Mouse (Mus musculus) lung, embryonic 15.5 days (tissue): ENCODE measurements at regions not wholly inside any gene's neighbourhood (a gene's known extent, or its start where the extent isn't known, plus 50 kb on each side); places are given as distances from the start of the nearest gene placed in this dataset.

Experiments
- ATAC-seq: fragments of 200-750 bp; cut with Nextera tagmentation; 2 replicates; pipeline ENCODE4 v1.8.0; 2017; ENCODE audit warnings: moderate number of reproducible peaks, borderline replicate concordance; ENCODE audit not compliant: low FRiP score, low TSS enrichment; ENCODE audit errors: extremely low read depth
- H3K27ac ChIP-seq: fragments of 300-500 bp; sonication (generic); 2 replicates; pipeline ENCODE4 v1.5.1; 2015; ENCODE audit warnings: moderate library complexity, mild to moderate bottlenecking, inconsistent platforms
- H3K27me3 ChIP-seq: fragments of 300-500 bp; sonication (generic); 2 replicates; pipeline ENCODE4 v1.6.1; 2015; ENCODE audit warnings: inconsistent platforms
- H3K36me3 ChIP-seq: fragments of 300-500 bp; sonication (generic); 2 replicates; pipeline ENCODE4 v1.6.1; 2015; ENCODE audit warnings: inconsistent platforms
- H3K4me1 ChIP-seq: fragments of 300-500 bp; sonication (generic); 2 replicates; pipeline ENCODE4 v1.6.1; 2015; ENCODE audit warnings: inconsistent platforms
- H3K4me2 ChIP-seq: fragments of 300-500 bp; sonication (generic); 2 replicates; pipeline ENCODE4 v1.6.1; 2015; ENCODE audit warnings: inconsistent platforms, mild to moderate bottlenecking, moderate library complexity
- H3K4me3 ChIP-seq: fragments of 300-500 bp; sonication (generic); 2 replicates; pipeline ENCODE4 v1.5.1; 2015; ENCODE audit warnings: mild to moderate bottlenecking, inconsistent platforms
- H3K9ac ChIP-seq: fragments of 300-500 bp; sonication (generic); 2 replicates; pipeline ENCODE4 v1.6.1; 2015; ENCODE audit warnings: inconsistent platforms
- H3K9me3 ChIP-seq: fragments of 300-500 bp; sonication (generic); 2 replicates; pipeline ENCODE4 v1.6.1; 2016; ENCODE audit warnings: inconsistent platforms
- WGBS: fragments of 180-500 bp; shearing (Covaris S2); methylation state at CpG from one replicate; pipeline ENCODE4 v1.1.7; 2015; 5-methylcytosine and 5-hydroxymethylcytosine counted together

- no peaks in the 10 kb centered on the region for H3K4me1 ChIP-seq
- no peak overlapping the region for H3K4me2 ChIP-seq
- ATAC-seq = no peak
Observed at GRCm38 (mm10) chr10:30132243-30132642, 68.1 kb downstream of the Cenpw start.

GRCm38 (mm10) chr10:30110341-30110740 lies 90.0 kb downstream of the Cenpw start:
- Histone ChIP-seq H3K27ac (no peak overlapping the region), H3K36me3 (no peaks in the 10 kb centered on the region), H3K9ac (no peak overlapping the region), H3K27me3 (no peaks in the 10 kb centered on the region), H3K4me1 (no peaks in the 10 kb centered on the region), H3K4me2 (no peak overlapping the region), H3K4me3 (no peak overlapping the region), H3K9me3 (no peaks in the 10 kb centered on the region)
- WGBS = 70% methylated on average over 3 of the region's 3 CpGs
- no peak for ATAC-seq

More at GRCm38 (mm10) chr10:30132243-30132642, 68.1 kb downstream of the Cenpw start:
- Histone ChIP-seq H3K27ac (no peak overlapping the region), H3K9ac (no peak overlapping the region), H3K27me3 (no peaks in the 10 kb centered on the region), H3K4me3 (no peak overlapping the region), H3K9me3 (no peaks in the 10 kb centered on the region), H3K36me3 (no peaks in the 10 kb centered on the region)

GRCm38 (mm10) chr10:30102443-30102842 lies 97.9 kb downstream of the Cenpw start:
- Histone ChIP-seq H3K9me3 (no peaks in the 10 kb centered on the region), H3K27me3 (no peaks in the 10 kb centered on the region), H3K4me2 (no peak overlapping the region), H3K4me3 (no peak overlapping the region), H3K4me1 (no peaks in the 10 kb centered on the region), H3K9ac (no peak overlapping the region), H3K27ac (no peak overlapping the region), H3K36me3 (no peaks in the 10 kb centered on the region)
- ATAC-seq = no peak

- Histone ChIP-seq H3K27ac (no peak overlapping the region), H3K4me2 (no peak overlapping the region), H3K9ac (no peak overlapping the region), H3K36me3 (no peaks in the 10 kb centered on the region), H3K4me1 (no peaks in the 10 kb centered on the region), H3K27me3 (no peaks in the 10 kb centered on the region), H3K4me3 (no peak overlapping the region), H3K9me3 (no peaks in the 10 kb centered on the region)
- no peak for ATAC-seq
Observed at GRCm38 (mm10) chr10:30094603-30095002, 105.8 kb downstream of the Cenpw start.

GRCm38 (mm10) chr10:30091549-30091948 lies 108.8 kb downstream of the Cenpw start:
- no peak overlapping the region for H3K9ac ChIP-seq
- no peaks in the 10 kb centered on the region for H3K27me3 ChIP-seq
- no peak overlapping the region for H3K27ac ChIP-seq
- 14% methylated on average over 1 of the region's 1 CpGs for WGBS
- no peak for ATAC-seq
- no peak overlapping the region for H3K4me2 ChIP-seq
- H3K36me3 ChIP-seq = no peaks in the 10 kb centered on the region
- no peaks in the 10 kb centered on the region for H3K9me3 ChIP-seq
- H3K4me1 ChIP-seq = no peaks in the 10 kb centered on the region
- no peak overlapping the region for H3K4me3 ChIP-seq

- peak; percentile 74 for ATAC-seq
- H3K36me3 ChIP-seq = no peaks in the 10 kb centered on the region
- 28% methylated on average over 7 of the region's 7 CpGs for WGBS
- no peak overlapping the region for H3K4me3 ChIP-seq
- no peak overlapping the region for H3K27ac ChIP-seq
- no peaks in the 10 kb centered on the region for H3K4me1 ChIP-seq
- no peaks in the 10 kb centered on the region for H3K27me3 ChIP-seq
- H3K9me3 ChIP-seq = no peaks in the 10 kb centered on the region
- no peak overlapping the region for H3K4me2 ChIP-seq
- H3K9ac ChIP-seq = no peak overlapping the region
Observed at GRCm38 (mm10) chr10:30089406-30089805, 111.0 kb downstream of the Cenpw start.

- Histone ChIP-seq H3K27me3 (no peaks in the 10 kb centered on the region), H3K4me1 (no peaks in the 10 kb centered on the region), H3K9ac (no peak overlapping the region), H3K36me3 (no peaks in the 10 kb centered on the region), H3K27ac (no peak overlapping the region), H3K4me3 (no peak overlapping the region), H3K4me2 (no peak overlapping the region), H3K9me3 (no peaks in the 10 kb centered on the region)
- WGBS = 84% methylated on average over 5 of the region's 5 CpGs
- ATAC-seq = no peak
Observed at GRCm38 (mm10) chr10:30085059-30085458, 115.3 kb downstream of the Cenpw start.

- no peak overlapping the region for H3K4me3 ChIP-seq
- 57% methylated on average over 2 of the region's 2 CpGs for WGBS
- no peak for ATAC-seq
Observed at GRCm38 (mm10) chr10:30066692-30067091, 133.7 kb downstream of the Cenpw start.

GRCm38 (mm10) chr10:30030621-30031020 lies 169.7 kb downstream of the Cenpw start:
- Histone ChIP-seq H3K9me3 (no peaks in the 10 kb centered on the region), H3K9ac (no peak overlapping the region), H3K27ac (no peak overlapping the region), H3K4me2 (no peak overlapping the region), H3K27me3 (no peaks in the 10 kb centered on the region), H3K4me1 (no peaks in the 10 kb centered on the region), H3K36me3 (no peaks in the 10 kb centered on the region), H3K4me3 (no peak overlapping the region)
- ATAC-seq = no peak
- 61% methylated on average over 4 of the region's 4 CpGs for WGBS

More at GRCm38 (mm10) chr10:30066692-30067091, 133.7 kb downstream of the Cenpw start:
- no peak overlapping the region for H3K4me2 ChIP-seq
- no peak overlapping the region for H3K27ac ChIP-seq
- H3K9ac ChIP-seq = no peak overlapping the region
- H3K27me3 ChIP-seq = no peaks in the 10 kb centered on the region
- H3K9me3 ChIP-seq = no peaks in the 10 kb centered on the region
- no peaks in the 10 kb centered on the region for H3K4me1 ChIP-seq
- no peaks in the 10 kb centered on the region for H3K36me3 ChIP-seq

GRCm38 (mm10) chr10:30002950-30003636 lies 197.3 kb downstream of the Cenpw start:
- Histone ChIP-seq H3K36me3 (no peaks in the 10 kb centered on the region), H3K9me3 (no peaks in the 10 kb centered on the region), H3K27ac (no peak overlapping the region), H3K4me3 (no peak overlapping the region), H3K4me1 (no peaks in the 10 kb centered on the region), H3K4me2 (no peak overlapping the region), H3K27me3 (no peaks in the 10 kb centered on the region), H3K9ac (no peak overlapping the region)
- WGBS = 53% methylated on average over 6 of the region's 6 CpGs
- ATAC-seq = no peak

- Histone ChIP-seq H3K4me2 (no peak overlapping the region), H3K27me3 (no peaks in the 10 kb centered on the region), H3K4me3 (no peak overlapping the region), H3K27ac (no peak overlapping the region), H3K4me1 (no peaks in the 10 kb centered on the region), H3K9ac (no peak overlapping the region), H3K9me3 (no peaks in the 10 kb centered on the region), H3K36me3 (no peaks in the 10 kb centered on the region)
- ATAC-seq = no peak
- WGBS = 67% methylated on average over 2 of the region's 2 CpGs
Observed at GRCm38 (mm10) chr10:30000836-30001235, 199.5 kb downstream of the Cenpw start.

- ATAC-seq = no peak; the same call in 1 of the 2 replicates
- H3K36me3 ChIP-seq = no peaks in the 10 kb centered on the region
- H3K27me3 ChIP-seq = no peaks in the 10 kb centered on the region
- no peak overlapping the region for H3K27ac ChIP-seq
- H3K4me3 ChIP-seq = no peak overlapping the region
- no peak overlapping the region for H3K4me2 ChIP-seq
- no peaks in the 10 kb centered on the region for H3K9me3 ChIP-seq
- 34% methylated on average over 2 of the region's 2 CpGs for WGBS
- H3K4me1 ChIP-seq = no peaks in the 10 kb centered on the region
- H3K9ac ChIP-seq = no peak overlapping the region
Observed at GRCm38 (mm10) chr10:29981539-29981938, 218.8 kb downstream of the Cenpw start.
